Mouse (Mus musculus) bone marrow macrophage, adult 2 months (primary cell): ENCODE data around the gene Nostrin.

ENCODE experiments used
- CTCF ChIP-seq: IDR thresholded peaks from 2 replicates; pipeline ENCODE4 v1.5.1; 2012; ENCODE audit warnings: low read depth, mild to moderate bottlenecking, low read length, moderate library complexity
- POLR2A ChIP-seq: IDR thresholded peaks from 2 replicates; pipeline ENCODE4 v1.6.1; 2012; ENCODE audit warnings: mild to moderate bottlenecking, low read depth, low read length, borderline replicate concordance

GRCm38 (mm10) chr2:69191059-69191458 lies 55.5 kb downstream of the Nostrin start:
- TF ChIP-seq CTCF, result no peak
- no peak for TF ChIP-seq POLR2A
